Mouse (Mus musculus) CH12.LX (cell line): Measurements from ENCODE around the gene Ablim1.

Experiments used
- ELF1 ChIP-seq: IDR thresholded peaks from 2 replicates; pipeline ENCODE4 v1.6.1; 2014; ENCODE audit warnings: low read depth, mild to moderate bottlenecking, inconsistent platforms, low read length, improper control_type of control experiment
- EP300 ChIP-seq: IDR thresholded peaks from 2 replicates; pipeline ENCODE4 v1.6.1; 2011; ENCODE audit warnings: low read length, improper control_type of control experiment
- HCFC1 ChIP-seq: IDR thresholded peaks from 2 replicates; pipeline ENCODE4 v1.6.1; 2012; ENCODE audit warnings: low read depth, mild to moderate bottlenecking, inconsistent platforms, low read length, improper control_type of control experiment
- MAX ChIP-seq: IDR thresholded peaks from 2 replicates; pipeline ENCODE4 v1.6.1; 2011; ENCODE audit warnings: low read length, improper control_type of control experiment
- POLR2A ChIP-seq: IDR thresholded peaks from 2 replicates; pipeline ENCODE4 v1.6.1; 2011; ENCODE audit warnings: low read depth, mild to moderate bottlenecking, improper control_type of control experiment, low read length
- USF1 ChIP-seq: IDR thresholded peaks from 2 replicates; pipeline ENCODE4 v1.6.1; 2014; ENCODE audit warnings: low read depth, mild to moderate bottlenecking, inconsistent platforms, low read length, improper control_type of control experiment
- ZC3H11A ChIP-seq: IDR thresholded peaks from 2 replicates; pipeline ENCODE4 v1.6.1; 2012; ENCODE audit warnings: low read depth, mild to moderate bottlenecking, inconsistent platforms, low read length, improper control_type of control experiment
- ZKSCAN1 ChIP-seq: IDR thresholded peaks from 2 replicates; pipeline ENCODE4 v1.6.1; 2012; ENCODE audit warnings: low read depth, inconsistent platforms, low read length, improper control_type of control experiment, borderline replicate concordance

GRCm38 (mm10) chr19:57221684-57222235 lies 93.0 kb downstream of the Ablim1 start:
- TF ChIP-seq ZC3H11A (no peak), USF1 (no peak), HCFC1 (no peak), EP300 (no peak), ZKSCAN1 (no peak), MAX (no peak), ELF1 (no peak), POLR2A (no peak)
